Mouse (Mus musculus) testis, adult 2 months (tissue): Measurements from ENCODE around the gene Crtc1. TPM values are rescaled to one million over a fixed set of nuclear protein-coding genes. Genes with fewer than 3 reads are reported as not detected.

Experiments used
- H3K27ac ChIP-seq: fragments of 200-500 bp; 2 replicates; pipeline ENCODE4 v1.5.1; 2012; ENCODE audit warnings: low read depth, low read length; ENCODE audit not compliant: control insufficient read depth, insufficient read depth
- H3K27me3 ChIP-seq: fragments of 200-500 bp; 2 replicates; pipeline ENCODE4 v1.6.1; 2012; ENCODE audit warnings: mild to moderate bottlenecking, low read length, moderate library complexity; ENCODE audit not compliant: control insufficient read depth, insufficient read depth
- H3K36me3 ChIP-seq: fragments of 200-500 bp; 2 replicates; pipeline ENCODE4 v1.6.1; 2012; ENCODE audit warnings: mild to moderate bottlenecking, low read length; ENCODE audit not compliant: control insufficient read depth, insufficient read depth
- H3K4me1 ChIP-seq: fragments of 200-500 bp; 2 replicates; pipeline ENCODE4 v1.6.1; 2012; ENCODE audit warnings: low read length; ENCODE audit not compliant: control insufficient read depth, insufficient read depth
- H3K4me3 ChIP-seq: fragments of 200-500 bp; 2 replicates; pipeline ENCODE4 v1.5.1; 2012; ENCODE audit warnings: low read depth, mild to moderate bottlenecking, low read length, moderate library complexity, mixed read lengths; ENCODE audit not compliant: control insufficient read depth
- CTCF ChIP-seq: fragments of 200-500 bp; IDR thresholded peaks from 2 replicates; pipeline ENCODE4 v1.5.1; 2012; ENCODE audit warnings: low read depth, mild to moderate bottlenecking, inconsistent platforms, low read length, moderate library complexity; ENCODE audit not compliant: control insufficient read depth, insufficient read depth, insufficient replicate concordance
- POLR2A ChIP-seq: fragments of 200-500 bp; IDR thresholded peaks from 2 replicates; pipeline ENCODE4 v1.6.1; 2012; ENCODE audit warnings: low read depth, mild to moderate bottlenecking, inconsistent platforms, low read length, moderate library complexity; ENCODE audit not compliant: control insufficient read depth
- polyA plus RNA-seq: library from polyadenylated mRNA; depleted of rRNA; stranded (reverse); fragments of >200 nt; gene quantifications from 2 replicates; pipeline ENCODE4 v1.2.3, GENCODE M21; 2012

Crtc1 gene
- polyA plus RNA-seq, 1 experiment, result 12.3 TPM

GRCm38 (mm10) chr8:70467907-70468306 lies 28.5 kb upstream of the Crtc1 start:
- Histone ChIP-seq H3K4me3 (no peak overlapping the region), H3K27ac (no peak overlapping the region), H3K27me3 (no peaks in the 10 kb centered on the region), H3K4me1 (peaks cover 2% of the 10 kb centered on the region), H3K36me3 (no peaks in the 10 kb centered on the region)
- TF ChIP-seq CTCF (no peak), POLR2A (no peak)

GRCm38 (mm10) chr8:70467229-70467725 lies 27.9 kb upstream of the Crtc1 start:
- TF ChIP-seq CTCF, result no peak
- no peak for TF ChIP-seq POLR2A
- H3K4me1 ChIP-seq, result peaks cover 4% of the 10 kb centered on the region
- no peaks in the 10 kb centered on the region for H3K27me3 ChIP-seq
- peak overlapping the region; percentile 39; the same call in 1 of the 2 replicates for H3K27ac ChIP-seq
- H3K4me3 ChIP-seq, result no peak overlapping the region
- H3K36me3 ChIP-seq, result no peaks in the 10 kb centered on the region

- peaks cover 9% of the 10 kb centered on the region for H3K4me1 ChIP-seq
- H3K36me3 ChIP-seq, result no peaks in the 10 kb centered on the region
- peak overlapping the region; percentile 62; the same call in 1 of the 2 replicates for H3K27ac ChIP-seq
- no peak for TF ChIP-seq POLR2A
- TF ChIP-seq CTCF, result no peak
- H3K27me3 ChIP-seq, result no peaks in the 10 kb centered on the region
- no peak overlapping the region for H3K4me3 ChIP-seq
Observed at GRCm38 (mm10) chr8:70466771-70467170, 27.4 kb upstream of the Crtc1 start.

GRCm38 (mm10) chr8:70466305-70466704 lies 26.9 kb upstream of the Crtc1 start:
- no peak for TF ChIP-seq CTCF
- TF ChIP-seq POLR2A, result no peak
- H3K27ac ChIP-seq, result peak overlapping the region; percentile 62; the same call in 1 of the 2 replicates
- H3K27me3 ChIP-seq, result no peaks in the 10 kb centered on the region
- peaks cover 13% of the 10 kb centered on the region for H3K4me1 ChIP-seq
- H3K36me3 ChIP-seq, result no peaks in the 10 kb centered on the region
- no peak overlapping the region for H3K4me3 ChIP-seq

GRCm38 (mm10) chr8:70465701-70466100 lies 26.3 kb upstream of the Crtc1 start:
- 0 out of 2 replicates have a peak overlapping the region, but pooled peaks have one; percentile 56 for H3K27ac ChIP-seq
- H3K4me1 ChIP-seq, result peaks cover 13% of the 10 kb centered on the region
- TF ChIP-seq CTCF, result no peak
- TF ChIP-seq POLR2A, result no peak; the same call in 1 of the 2 replicates
- no peaks in the 10 kb centered on the region for H3K27me3 ChIP-seq
- H3K36me3 ChIP-seq, result no peaks in the 10 kb centered on the region
- no peak overlapping the region for H3K4me3 ChIP-seq

GRCm38 (mm10) chr8:70464162-70464561 lies 24.8 kb upstream of the Crtc1 start:
- Histone ChIP-seq H3K4me3 (no peak overlapping the region), H3K36me3 (no peaks in the 10 kb centered on the region), H3K27ac (no peak overlapping the region), H3K27me3 (no peaks in the 10 kb centered on the region), H3K4me1 (peaks cover 11% of the 10 kb centered on the region)
- TF ChIP-seq CTCF (no peak), POLR2A (no peak)

GRCm38 (mm10) chr8:70463306-70463705 lies 23.9 kb upstream of the Crtc1 start:
- H3K36me3 ChIP-seq, result no peaks in the 10 kb centered on the region
- peaks cover 11% of the 10 kb centered on the region for H3K4me1 ChIP-seq
- no peaks in the 10 kb centered on the region for H3K27me3 ChIP-seq
- TF ChIP-seq POLR2A, result no peak
- no peak for TF ChIP-seq CTCF
- H3K4me3 ChIP-seq, result no peak overlapping the region
- H3K27ac ChIP-seq, result no peak overlapping the region

GRCm38 (mm10) chr8:70462516-70462813 lies 23.1 kb upstream of the Crtc1 start:
- Histone ChIP-seq H3K4me1 (peaks cover 11% of the 10 kb centered on the region), H3K36me3 (no peaks in the 10 kb centered on the region), H3K27ac (peak overlapping the region; percentile 59), H3K27me3 (no peaks in the 10 kb centered on the region), H3K4me3 (no peak overlapping the region)
- TF ChIP-seq CTCF (no peak), POLR2A (no peak)
